In genomic region chr9:117582591-117582990, GRCm38 (mm10) we compare ENCODE assay signal across 20 mouse cellular contexts.
"Had no signal": no experiment of that assay in that cellular context is flagged by ENCODE, and none has a peak within 500 bp of the region (broad histone marks: within the 10 kb centered on the region; RNA-seq: fewer than 3 reads in every experiment).

No protein-coding gene starts in this region.

- H3K36me3 ChIP-seq: liver, embryonic 13.5 days; liver, embryonic 15.5 days; lung, embryonic 15.5 days; midbrain, embryonic 10.5 days; midbrain, embryonic 12.5 days; neural tube, embryonic 13.5 days; neural tube, embryonic 15.5 days had no signal

- H3K9me3 ChIP-seq: liver, embryonic 13.5 days; liver, embryonic 15.5 days; lung, embryonic 15.5 days; midbrain, embryonic 12.5 days; neural tube, embryonic 13.5 days; neural tube, embryonic 15.5 days had no signal

- H3K27ac ChIP-seq: liver, embryonic 13.5 days; liver, embryonic 15.5 days; lung, embryonic 15.5 days; midbrain, embryonic 10.5 days; midbrain, embryonic 12.5 days; neural tube, embryonic 13.5 days; neural tube, embryonic 15.5 days had no signal

- H3K4me1 ChIP-seq: liver, embryonic 13.5 days; liver, embryonic 15.5 days; lung, embryonic 15.5 days; midbrain, embryonic 10.5 days; midbrain, embryonic 12.5 days; neural tube, embryonic 13.5 days; neural tube, embryonic 15.5 days had no signal

- DNase-seq: liver, embryonic 13.5 days; liver, postnatal 0 days; lung, adult 2 months; lung, postnatal 14 days; lung, postnatal 4 days; midbrain, embryonic 14.5 days; right cerebral cortex, adult 18-20 months; right cerebral cortex, postnatal 25 days; right cerebral cortex, postnatal 4 days; spleen, adult 18-20 months; thymus, adult 18-20 months; thymus, postnatal 14 days; thymus, postnatal 36 days had no signal

- H3K9ac ChIP-seq: liver, embryonic 13.5 days; liver, embryonic 15.5 days; liver, postnatal 0 days; lung, embryonic 15.5 days; midbrain, embryonic 12.5 days; neural tube, embryonic 13.5 days; neural tube, embryonic 15.5 days had no signal

- ATAC-seq: liver, postnatal 0 days; lung, postnatal 0 days had no signal

- H3K27me3 ChIP-seq: liver, embryonic 13.5 days; liver, embryonic 15.5 days; lung, embryonic 15.5 days; midbrain, embryonic 12.5 days; neural tube, embryonic 13.5 days; neural tube, embryonic 15.5 days had no signal

- H3K4me3 ChIP-seq: liver, embryonic 13.5 days; liver, embryonic 15.5 days; lung, embryonic 15.5 days; midbrain, embryonic 10.5 days; midbrain, embryonic 12.5 days; neural tube, embryonic 13.5 days; neural tube, embryonic 15.5 days had no signal

- H3K4me2 ChIP-seq: liver, embryonic 13.5 days; liver, embryonic 15.5 days; lung, embryonic 15.5 days; midbrain, embryonic 12.5 days; neural tube, embryonic 13.5 days; neural tube, embryonic 15.5 days had no signal
